Mouse (Mus musculus) Muller cell, postnatal 12 days (primary cell): ENCODE results near the gene Mbd3.

ENCODE experiments used
- DNase-seq: peaks from one replicate; pipeline ENCODE4 v3.0.0-alpha.2; 2015; ENCODE audit errors: inconsistent ontology term

Gene Mbd3

GRCm38 (mm10) chr10:80399191-80399972 is at the start of gene Mbd3:
Gene Mbd3, minus strand, starts transcription at chr10:80399550.
- peak; percentile 100 for DNase-seq

DNA sequence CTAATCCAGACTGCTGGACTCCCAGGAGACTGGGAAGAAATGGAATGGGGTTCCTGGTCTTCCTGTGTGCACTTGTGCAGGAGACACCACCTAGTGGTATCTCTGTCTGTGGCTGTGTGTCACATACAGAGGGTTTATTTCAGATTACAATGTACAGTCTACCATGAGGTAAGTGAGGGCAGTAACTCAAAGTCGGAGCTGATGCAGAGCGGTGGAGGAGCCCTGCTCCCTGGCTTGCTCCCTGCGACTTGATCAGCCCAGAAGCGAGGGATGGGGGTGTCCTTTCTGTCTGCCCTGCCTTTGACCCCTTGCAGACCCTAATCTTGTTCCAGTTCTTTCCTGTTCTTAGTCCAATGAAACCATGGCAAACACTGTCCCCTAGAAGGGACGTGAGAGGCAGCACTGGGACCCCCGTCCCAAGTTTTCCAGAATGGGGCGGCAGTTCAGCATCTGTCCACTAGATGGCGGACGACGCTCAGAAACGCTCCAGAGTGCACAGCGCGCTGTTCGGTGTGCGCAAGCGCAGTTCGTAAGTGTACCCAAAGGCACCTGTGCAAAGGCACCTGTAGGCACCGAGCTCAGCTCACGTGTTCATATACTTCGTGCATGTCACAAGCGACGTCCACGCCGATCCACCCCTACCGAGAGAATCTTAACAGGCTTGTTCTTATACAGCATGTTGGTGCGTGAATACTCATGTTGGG is 46.7 kb upstream of the Mbd3 start:
- peak; percentile 42 for DNase-seq

GRCm38 (mm10) chr10:80445052-80445451 is 45.7 kb upstream of the Mbd3 start:
- DNase-seq: no peak

GRCm38 (mm10) chr10:80444339-80445045 is 45.1 kb upstream of the Mbd3 start:
- DNase-seq: no peak

DNA sequence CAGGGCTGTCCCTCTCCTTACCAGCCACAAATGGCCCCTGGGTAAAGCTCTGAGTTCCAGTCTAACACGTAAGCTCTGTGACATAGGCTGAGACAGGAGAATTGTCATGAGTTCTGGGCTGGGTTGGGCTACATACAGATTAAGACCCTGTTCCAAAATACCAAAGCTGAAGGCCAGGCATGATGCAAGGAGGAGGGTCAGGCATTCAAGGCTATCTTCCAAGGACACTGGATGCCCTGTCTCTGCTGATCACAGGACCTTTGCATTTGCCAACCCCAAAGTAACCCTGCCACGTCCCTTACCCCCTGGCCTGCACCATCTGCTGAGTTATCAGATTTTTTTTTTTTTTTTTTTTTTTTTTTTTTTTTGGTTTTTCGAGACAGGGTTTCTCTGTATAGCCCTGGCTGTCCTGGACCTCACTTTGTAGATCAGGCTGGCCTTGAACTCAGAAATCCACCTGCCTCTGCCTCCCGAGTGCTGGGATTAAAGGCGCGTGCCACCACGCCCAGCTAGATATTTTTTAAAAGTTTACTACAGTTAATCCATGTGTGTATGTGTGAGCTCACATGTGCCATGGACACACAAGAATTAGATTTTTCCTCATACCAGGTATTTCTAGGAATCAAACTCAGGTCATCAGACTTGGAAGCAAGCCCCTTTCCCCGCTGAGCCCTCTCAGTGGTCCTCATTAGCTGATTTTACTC is 44.4 kb upstream of the Mbd3 start:
- no peak for DNase-seq

- no peak for DNase-seq
These were observed 43.6 kb upstream of the Mbd3 start for GRCm38 (mm10) chr10:80442989-80443388.

DNA sequence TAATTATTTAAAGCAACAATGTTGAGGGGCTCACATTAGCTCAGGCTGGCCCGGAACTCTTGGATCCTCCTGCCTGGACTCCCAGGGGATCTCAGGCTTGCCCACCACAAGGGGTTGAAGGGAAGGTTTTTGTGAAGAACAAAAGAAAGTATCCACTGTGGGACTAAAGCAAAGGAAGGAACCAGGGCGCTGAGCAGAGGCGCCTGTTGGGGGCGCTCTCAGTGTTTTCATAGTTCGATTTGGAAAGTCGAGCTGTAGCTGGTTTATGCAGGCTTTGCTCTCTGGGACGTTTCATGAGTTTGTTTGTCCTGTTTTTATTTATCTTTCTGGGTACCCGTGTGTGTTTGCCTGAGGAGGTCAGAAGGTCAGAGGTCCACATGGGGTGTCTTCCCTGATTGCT is 42.2 kb upstream of the Mbd3 start:
- no peak for DNase-seq

GRCm38 (mm10) chr10:80440031-80440430 is 40.7 kb upstream of the Mbd3 start:
- no peak for DNase-seq

GRCm38 (mm10) chr10:80437973-80438372 is 38.6 kb upstream of the Mbd3 start:
- no peak for DNase-seq

GRCm38 (mm10) chr10:80436276-80436675 is 36.9 kb upstream of the Mbd3 start:
- peak; percentile 56 for DNase-seq

DNA sequence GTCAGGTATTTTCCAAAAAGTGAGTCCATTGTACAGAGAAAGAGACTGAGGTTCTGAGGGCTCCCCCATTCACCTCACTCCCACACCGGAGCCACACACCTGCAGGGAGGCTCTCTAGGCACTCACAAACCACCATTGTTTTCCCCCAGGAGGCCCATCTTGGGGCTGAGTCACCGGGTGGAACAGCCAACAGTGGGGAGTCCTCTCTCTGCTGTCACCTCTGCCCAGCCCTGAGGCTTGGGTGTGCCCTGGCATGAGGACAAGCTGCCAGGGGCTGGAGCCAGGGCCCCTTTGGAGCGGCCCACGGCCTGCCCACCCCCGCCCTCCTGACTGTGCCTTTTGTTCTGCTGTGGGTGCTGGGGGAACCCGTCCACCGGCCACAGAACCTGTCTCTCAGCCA is 36.4 kb upstream of the Mbd3 start:
- peak; percentile 79 for DNase-seq

GRCm38 (mm10) chr10:80434823-80435222 is 35.5 kb upstream of the Mbd3 start:
- DNase-seq: no peak

DNA sequence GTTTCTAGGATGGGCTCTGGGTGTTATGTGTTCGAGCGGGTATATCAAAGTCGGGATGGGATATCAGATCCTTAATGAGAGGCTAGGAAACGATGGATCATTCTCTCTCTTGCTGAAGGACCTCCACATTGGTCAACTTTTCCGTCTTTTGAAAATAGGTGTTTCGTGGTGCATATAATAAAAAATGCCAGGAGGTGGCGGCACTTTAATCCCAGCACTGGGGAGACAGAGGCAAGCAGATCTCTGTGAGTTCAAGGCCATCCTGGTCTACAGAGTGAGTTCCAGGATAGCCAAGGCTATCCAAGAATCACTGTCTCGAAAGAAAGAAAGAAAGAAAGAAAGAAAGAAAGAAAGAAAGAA is 34.9 kb upstream of the Mbd3 start:
- DNase-seq: no peak

GRCm38 (mm10) chr10:80433513-80434232 is 34.3 kb upstream of the Mbd3 start, which contains the start of gene Tcf3:
Gene Tcf3, minus strand, starts transcription at chr10:80433647.
- DNase-seq: peak; percentile 99

- peak; percentile 61 for DNase-seq
These were observed 33.7 kb upstream of the Mbd3 start for GRCm38 (mm10) chr10:80432936-80433512.

- DNase-seq: no peak
These were observed 33.0 kb upstream of the Mbd3 start for GRCm38 (mm10) chr10:80432387-80432785.

DNA sequence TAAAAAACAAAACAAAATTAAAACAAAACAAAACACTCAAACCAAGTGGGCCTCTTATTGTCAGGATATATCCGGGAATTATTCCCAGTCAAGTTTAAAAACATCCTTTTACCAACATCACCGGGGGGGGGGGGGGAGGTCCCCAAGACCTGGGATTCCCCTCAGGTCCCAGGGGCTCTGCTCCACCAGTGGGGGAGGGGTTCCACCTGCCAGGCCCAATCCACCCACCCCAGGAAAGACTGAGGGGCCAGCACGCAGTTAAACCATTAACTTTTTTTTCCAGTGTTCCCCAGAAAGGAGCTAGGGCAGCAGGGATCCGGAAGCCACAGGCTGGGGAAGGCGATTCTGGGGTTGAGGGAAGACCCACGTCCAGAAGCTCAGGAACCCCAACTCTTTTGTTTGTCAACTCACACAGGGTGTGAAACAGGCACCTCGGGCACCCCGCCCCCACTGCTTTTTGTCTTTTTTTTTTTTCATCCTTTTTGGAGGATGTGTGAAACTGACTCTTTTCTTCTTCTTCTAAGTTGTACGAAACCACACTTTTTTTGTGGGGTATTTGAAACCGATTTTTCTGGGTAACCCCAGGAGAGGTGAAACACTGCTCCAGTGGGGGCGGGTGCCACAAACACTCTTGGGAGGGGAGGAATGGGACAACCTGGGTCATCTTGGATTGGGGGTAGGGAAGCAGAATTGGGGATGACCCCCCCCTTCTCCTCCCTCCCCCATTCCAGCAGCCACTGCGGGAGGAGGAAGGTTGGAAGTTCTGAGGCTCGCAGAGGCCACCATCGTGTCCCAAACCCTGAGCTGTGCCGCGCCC is 32.4 kb upstream of the Mbd3 start:
- DNase-seq: no peak

GRCm38 (mm10) chr10:80430375-80430980 is 31.1 kb upstream of the Mbd3 start:
- DNase-seq: no peak

- DNase-seq: no peak
These were observed 30.4 kb upstream of the Mbd3 start for GRCm38 (mm10) chr10:80429800-80430199.

DNA sequence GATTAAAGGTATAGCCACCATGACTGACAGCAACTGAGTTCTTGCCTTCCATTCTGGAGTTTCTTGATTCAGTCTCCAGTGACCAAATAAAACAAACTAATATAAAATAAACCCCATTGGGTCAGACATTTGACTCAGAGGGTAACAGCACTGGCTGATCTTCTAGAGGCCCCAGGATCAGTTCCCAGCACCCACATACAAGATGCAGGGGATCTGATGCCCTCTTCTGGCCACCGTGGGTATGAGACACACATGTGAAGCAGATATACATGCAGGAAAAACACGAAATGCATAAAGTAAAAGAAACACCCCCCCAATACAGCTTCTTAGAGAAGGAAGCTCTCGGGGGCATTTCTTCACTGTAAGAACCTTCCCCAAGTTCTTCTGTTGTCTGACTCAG is 25.7 kb upstream of the Mbd3 start:
- no peak for DNase-seq
